Mouse (Mus musculus): ENCODE data around the gene Nrsn2. TPM values are rescaled to one million over a fixed set of nuclear protein-coding genes. Genes with fewer than 3 reads are reported as not detected.

The Nrsn2 gene
- polyA plus RNA-seq, 1 experiment from 2014 or later: 2.1 TPM

DNA sequence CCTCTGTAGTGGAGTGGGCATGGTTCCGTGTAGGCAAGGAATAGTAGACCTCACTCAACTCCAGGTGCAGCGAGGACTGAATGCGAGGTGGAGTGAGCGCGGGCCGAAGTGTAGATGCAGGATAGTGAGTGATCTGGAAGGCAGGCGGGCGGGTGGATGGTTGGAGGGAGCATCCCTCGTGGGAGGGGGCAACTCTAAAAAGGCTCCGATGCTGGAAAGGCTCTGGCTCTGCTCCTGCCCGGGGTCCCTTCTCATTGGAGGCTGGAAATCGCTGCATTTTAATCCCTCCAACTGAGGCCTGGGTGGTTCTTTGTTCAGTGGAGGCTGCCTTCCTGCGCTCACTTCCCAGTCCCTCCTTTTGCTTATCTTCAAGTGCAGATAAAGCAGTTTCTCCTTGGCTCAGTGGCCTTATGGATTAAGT lies 22.7 kb upstream of the Nrsn2 start:
- peak; percentile 9 for ATAC-seq
- Histone ChIP-seq H3K4me3 (replicated peaks) (peak overlapping the region; percentile 82), H3K4me1 (replicated peaks) (peaks cover 26% of the 10 kb centered on the region), H3K9me3 (no peaks in the 10 kb centered on the region), H3K27ac (peak overlapping the region; percentile 99), H3K36me3 (no peaks in the 10 kb centered on the region), H3K27me3 (replicated peaks) (no peaks in the 10 kb centered on the region), H3K4me2 (replicated peaks) (peak overlapping the region; percentile 96), H3K9ac (peak overlapping the region; percentile 82)
- under 1% methylated on average over 13 of the region's 13 CpGs for WGBS

DNA sequence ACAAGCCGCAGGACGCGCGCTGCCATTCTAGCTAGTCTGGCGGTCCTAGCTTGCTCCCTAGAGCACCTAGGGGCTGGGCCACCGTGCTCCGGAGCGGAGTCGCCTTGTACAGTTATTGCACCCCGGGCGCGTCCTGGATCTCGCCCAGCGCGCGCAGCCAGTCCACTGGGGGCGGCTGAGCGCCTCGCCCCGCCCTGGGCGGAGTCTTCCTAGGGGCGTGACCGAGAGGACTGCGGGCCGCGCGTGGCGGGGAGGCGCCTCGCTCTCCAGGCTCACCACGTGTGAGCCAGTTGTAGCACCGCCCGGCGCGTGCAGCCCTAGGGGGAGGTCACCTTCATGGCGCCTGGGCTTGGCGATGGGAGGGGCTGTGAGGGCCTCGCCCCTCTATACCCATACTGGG lies 22.3 kb upstream of the Nrsn2 start:
- peak overlapping the region; percentile 99 for H3K27ac ChIP-seq
- H3K9ac ChIP-seq: peak overlapping the region; percentile 82
- no peaks in the 10 kb centered on the region for H3K27me3 ChIP-seq (replicated peaks)
- WGBS: under 1% methylated on average over 38 of the region's 38 CpGs
- H3K4me3 ChIP-seq (replicated peaks): peak overlapping the region; percentile 82
- no peaks in the 10 kb centered on the region for H3K36me3 ChIP-seq
- H3K9me3 ChIP-seq: no peaks in the 10 kb centered on the region
- peak; percentile 86 for ATAC-seq
- peak overlapping the region; percentile 96 for H3K4me2 ChIP-seq (replicated peaks)
- H3K4me1 ChIP-seq (replicated peaks): peaks cover 30% of the 10 kb centered on the region

DNA sequence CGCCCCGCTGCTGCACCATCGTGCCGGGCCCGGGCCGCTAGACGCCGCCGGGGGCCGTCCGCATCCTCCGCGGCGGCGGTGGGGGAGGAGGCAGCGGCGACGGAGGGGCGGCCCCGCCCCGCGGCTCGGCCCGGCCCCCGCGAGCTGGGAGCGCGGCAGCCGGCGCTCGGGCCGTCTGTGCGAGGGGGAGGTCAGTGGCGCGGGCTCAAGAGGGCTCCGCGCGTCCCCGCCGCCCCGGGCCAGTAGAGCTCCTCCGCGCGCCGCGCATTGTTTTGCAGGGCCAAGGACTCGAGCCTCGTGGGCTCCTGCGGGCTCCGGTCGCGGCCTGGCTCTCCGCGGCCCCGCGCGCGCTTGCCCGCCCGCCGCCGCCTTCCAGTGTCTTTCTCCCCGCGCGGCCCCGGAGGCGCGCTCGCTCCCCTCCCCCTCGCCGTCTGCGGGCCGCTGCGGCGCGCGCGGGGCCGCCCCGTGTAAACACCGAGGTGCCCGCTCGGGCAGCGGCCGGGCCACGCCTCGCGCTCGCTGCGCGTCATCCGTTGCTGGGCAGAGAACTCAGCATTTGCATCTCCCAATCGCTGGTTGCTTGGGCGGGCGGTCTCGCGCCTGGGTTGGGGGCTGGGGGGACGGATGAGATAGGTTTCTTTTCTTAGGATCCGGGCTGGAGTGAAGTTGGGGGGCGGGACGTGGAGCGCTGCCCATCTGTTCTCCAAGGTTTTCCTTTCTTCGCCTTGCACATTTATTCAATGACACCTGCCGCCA lies 21.4 kb upstream of the Nrsn2 start, which contains the start of gene Sox12:
TSS of gene Sox12 (minus strand) at position 384 of the 756 bp plus-strand sequence.
- Histone ChIP-seq H3K27ac (peak within 1 kb of the TSS; percentile 99), H3K4me3 (replicated peaks) (peak within 1 kb of the TSS; percentile 82), H3K4me1 (replicated peaks) (peaks cover 36% of the 10 kb centered on the region), H3K4me2 (replicated peaks) (peak within 1 kb of the TSS; percentile 96), H3K27me3 (replicated peaks) (no peaks in the 10 kb centered on the region), H3K36me3 (no peaks in the 10 kb centered on the region), H3K9me3 (no peaks in the 10 kb centered on the region), H3K9ac (peak within 1 kb of the TSS; percentile 82)
- ATAC-seq: peak; percentile 68
- under 1% methylated on average over 76 of the region's 104 CpGs for WGBS

DNA sequence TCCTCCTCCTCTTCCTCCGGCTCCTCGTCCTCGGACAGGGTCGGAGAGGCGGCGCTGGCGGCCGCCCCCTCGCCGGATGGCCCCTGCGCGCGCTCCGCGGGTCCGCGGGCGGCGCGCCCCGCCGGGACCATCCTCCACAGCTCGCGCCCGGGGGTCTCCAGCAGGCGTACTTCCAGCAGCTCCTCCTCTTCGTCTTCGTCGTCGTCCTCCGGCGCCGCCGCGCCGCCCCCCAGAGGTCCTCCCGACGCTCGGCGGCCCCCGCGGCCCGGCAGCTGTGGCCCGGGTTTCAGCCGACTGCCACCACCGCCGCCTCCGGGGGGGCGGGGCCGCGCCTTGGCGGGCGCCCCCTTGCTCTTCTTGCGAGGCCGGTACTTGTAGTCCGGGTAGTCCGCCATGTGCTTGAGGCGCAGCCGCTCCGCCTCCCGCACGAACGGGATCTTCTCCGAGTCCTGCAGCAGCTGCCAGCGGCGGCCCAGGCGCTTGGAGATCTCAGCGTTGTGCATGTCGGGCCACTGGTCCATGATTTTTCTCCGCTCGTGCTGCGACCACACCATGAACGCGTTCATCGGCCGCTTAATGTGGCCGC lies 20.7 kb upstream of the Nrsn2 start:
- peak; percentile 26 for ATAC-seq
- H3K4me3 ChIP-seq (replicated peaks): peak overlapping the region; percentile 82
- H3K4me1 ChIP-seq (replicated peaks): peaks cover 36% of the 10 kb centered on the region
- H3K9ac ChIP-seq: peak overlapping the region; percentile 82
- no peaks in the 10 kb centered on the region for H3K9me3 ChIP-seq
- WGBS: under 1% methylated on average over 73 of the region's 77 CpGs
- H3K27me3 ChIP-seq (replicated peaks): no peaks in the 10 kb centered on the region
- H3K36me3 ChIP-seq: no peaks in the 10 kb centered on the region
- peak overlapping the region; percentile 99 for H3K27ac ChIP-seq
- H3K4me2 ChIP-seq (replicated peaks): peak overlapping the region; percentile 96

DNA sequence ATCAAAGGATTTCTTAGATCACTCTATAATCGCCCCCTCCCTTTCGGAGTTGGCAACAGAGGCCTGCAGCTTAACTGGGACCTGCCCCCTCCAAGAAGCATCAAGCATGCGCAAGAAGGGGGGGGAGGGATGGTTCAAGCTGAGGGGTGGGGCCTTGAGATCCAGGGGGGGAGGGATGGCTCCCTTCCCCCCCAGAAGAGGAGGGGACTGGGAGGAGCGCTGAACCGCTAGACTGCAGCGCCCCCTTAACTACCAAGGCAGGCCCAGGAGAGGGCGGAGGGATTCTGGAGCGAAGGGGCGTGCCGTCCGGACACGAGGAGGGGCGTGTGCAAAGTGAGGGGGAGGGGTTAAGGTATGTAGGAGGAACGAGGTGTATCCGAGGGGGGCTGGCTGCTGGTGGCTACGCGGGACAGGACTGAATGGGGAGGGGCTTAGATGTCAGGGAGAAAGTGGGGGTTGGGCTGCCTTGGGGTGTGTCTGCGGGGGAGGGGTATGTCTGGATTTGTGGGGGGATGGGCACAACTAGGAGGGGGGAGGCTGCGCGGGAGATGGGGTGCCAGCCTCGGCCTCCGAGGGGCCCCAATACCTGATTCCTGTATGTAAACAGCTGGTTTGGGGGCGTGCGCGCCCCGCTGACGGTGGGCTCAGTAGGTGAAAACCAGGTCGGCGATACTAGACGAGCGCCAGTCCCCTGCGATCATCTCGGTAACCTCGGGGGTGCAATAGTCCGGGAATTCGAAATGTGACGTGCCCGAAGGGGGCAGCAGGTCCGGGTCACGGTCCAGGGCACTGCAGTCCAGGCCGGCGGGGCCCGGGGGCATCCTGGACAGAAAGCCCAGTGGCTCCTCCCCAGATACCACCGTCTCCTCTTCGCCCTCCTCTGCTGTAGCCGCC lies 19.9 kb upstream of the Nrsn2 start:
- peak overlapping the region; percentile 96 for H3K4me2 ChIP-seq (replicated peaks)
- peak; percentile 65 for ATAC-seq
- H3K4me1 ChIP-seq (replicated peaks): peaks cover 36% of the 10 kb centered on the region
- no peaks in the 10 kb centered on the region for H3K36me3 ChIP-seq
- H3K4me3 ChIP-seq (replicated peaks): peak overlapping the region; percentile 82
- under 1% methylated on average over 45 of the region's 46 CpGs for WGBS
- no peaks in the 10 kb centered on the region for H3K27me3 ChIP-seq (replicated peaks)
- peak overlapping the region; percentile 82 for H3K9ac ChIP-seq
- H3K27ac ChIP-seq: peak overlapping the region; percentile 99
- H3K9me3 ChIP-seq: no peaks in the 10 kb centered on the region

DNA sequence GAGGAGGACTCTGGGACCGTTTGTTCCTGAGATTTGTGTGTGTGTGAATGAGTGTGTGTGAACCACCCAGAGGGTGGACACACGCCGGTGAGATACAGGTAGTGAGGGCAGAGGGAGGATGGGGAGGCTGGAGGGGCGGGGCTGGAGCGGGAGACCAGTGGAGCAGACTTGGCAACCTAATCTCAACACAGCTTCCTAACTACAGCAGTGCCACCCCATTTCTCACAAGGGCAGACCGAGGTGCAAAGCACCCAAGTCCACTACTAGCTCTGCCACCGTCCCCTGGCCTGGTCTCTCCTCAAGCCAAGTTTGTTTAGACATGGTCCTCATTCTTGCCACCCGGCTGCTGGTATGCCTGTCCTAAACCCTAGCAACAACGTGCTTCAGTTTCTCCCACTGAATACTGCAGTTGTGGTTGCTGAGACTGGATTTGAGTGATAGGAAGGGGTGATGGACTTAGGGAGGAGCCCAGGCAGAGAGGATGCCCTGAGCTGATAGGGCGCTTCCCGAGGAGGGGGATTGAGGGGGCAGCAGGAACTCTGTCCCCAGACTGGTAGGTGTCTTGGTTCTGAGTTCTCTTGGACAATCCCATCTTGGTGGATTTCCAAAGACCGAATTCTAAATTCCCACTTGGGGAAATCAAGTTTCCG lies 19.0 kb upstream of the Nrsn2 start:
- peak overlapping the region; percentile 45 for H3K9ac ChIP-seq
- H3K4me2 ChIP-seq (replicated peaks): peak overlapping the region; percentile 96
- no peak for ATAC-seq
- H3K27me3 ChIP-seq (replicated peaks): no peaks in the 10 kb centered on the region
- H3K9me3 ChIP-seq: no peaks in the 10 kb centered on the region
- 25% methylated on average over 13 of the region's 13 CpGs for WGBS
- no peaks in the 10 kb centered on the region for H3K36me3 ChIP-seq
- peaks cover 36% of the 10 kb centered on the region for H3K4me1 ChIP-seq (replicated peaks)
- peak overlapping the region; percentile 82 for H3K4me3 ChIP-seq (replicated peaks)
- no peak overlapping the region for H3K27ac ChIP-seq

DNA sequence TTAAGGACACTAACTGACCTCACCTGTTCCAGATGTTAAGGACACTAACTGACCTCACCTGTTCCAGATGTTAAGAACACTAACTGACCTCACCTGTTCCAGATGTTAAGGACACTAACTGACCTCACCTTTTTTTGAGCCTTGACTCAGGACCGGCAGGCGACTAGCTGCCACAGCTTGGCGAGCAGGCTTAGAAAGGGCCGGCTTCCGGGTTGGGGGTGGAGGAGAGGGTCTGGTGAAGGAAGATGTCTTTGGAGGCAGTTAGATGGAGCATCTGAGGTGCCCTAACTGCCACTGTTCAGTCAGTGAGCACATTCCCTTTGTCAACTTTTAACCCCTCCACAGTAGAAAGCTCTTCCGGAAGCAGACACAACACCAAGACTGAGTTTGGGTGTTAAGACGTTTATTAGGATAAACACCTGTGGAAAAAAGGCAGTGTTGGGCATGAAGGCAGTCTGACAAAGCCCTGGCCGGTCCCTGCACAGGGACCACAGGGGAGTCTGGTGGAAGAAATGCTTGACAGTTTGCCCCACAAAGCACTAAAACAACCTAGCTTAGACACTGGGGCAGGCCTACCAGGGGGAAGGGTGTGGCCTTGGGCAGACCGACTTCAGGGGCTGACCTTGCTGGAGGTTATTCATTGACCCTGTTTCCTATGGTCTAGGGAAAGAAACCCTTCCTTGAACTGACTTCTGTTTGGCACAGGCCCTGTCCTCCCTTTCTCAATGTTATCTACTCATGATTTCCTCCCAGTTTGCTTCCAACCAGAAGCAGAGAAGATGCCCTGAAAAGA lies 17.0 kb upstream of the Nrsn2 start:
- 42% methylated on average over 9 of the region's 9 CpGs for WGBS
- peak overlapping the region; percentile 96; the same call in 1 of the 2 replicates for H3K4me2 ChIP-seq (replicated peaks)
- H3K9ac ChIP-seq: no peak overlapping the region
- no peak overlapping the region for H3K4me3 ChIP-seq (replicated peaks)
- H3K27ac ChIP-seq: no peak overlapping the region
- ATAC-seq: no peak
- no peaks in the 10 kb centered on the region for H3K36me3 ChIP-seq
- H3K27me3 ChIP-seq (replicated peaks): no peaks in the 10 kb centered on the region
- H3K9me3 ChIP-seq: no peaks in the 10 kb centered on the region
- peaks cover 29% of the 10 kb centered on the region for H3K4me1 ChIP-seq (replicated peaks)

DNA sequence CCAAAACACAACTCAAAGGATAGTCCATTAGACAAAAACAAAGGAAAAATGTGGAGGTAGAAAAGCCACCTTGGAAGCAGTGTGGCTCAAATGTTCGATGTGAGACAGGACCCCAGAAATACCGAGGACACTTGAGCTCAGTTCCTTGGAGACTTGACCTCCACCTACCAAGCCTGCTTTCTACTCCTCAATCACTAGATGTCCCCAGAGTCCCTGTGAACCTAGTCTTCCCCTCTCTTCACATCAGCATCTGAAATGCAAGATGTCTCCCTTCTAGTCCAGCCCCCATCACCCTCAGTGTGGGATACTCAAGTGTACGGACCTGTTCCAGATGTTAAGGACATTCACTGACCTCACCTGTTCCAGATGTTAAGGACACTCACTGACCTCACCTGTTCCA lies 16.3 kb upstream of the Nrsn2 start:
- H3K9me3 ChIP-seq: no peaks in the 10 kb centered on the region
- peaks cover 29% of the 10 kb centered on the region for H3K4me1 ChIP-seq (replicated peaks)
- 23% methylated on average over 3 of the region's 3 CpGs for WGBS
- no peak for ATAC-seq
- no peak overlapping the region for H3K27ac ChIP-seq
- no peaks in the 10 kb centered on the region for H3K27me3 ChIP-seq (replicated peaks)
- H3K9ac ChIP-seq: no peak overlapping the region
- H3K36me3 ChIP-seq: no peaks in the 10 kb centered on the region
- H3K4me3 ChIP-seq (replicated peaks): no peak overlapping the region
- no peak overlapping the region for H3K4me2 ChIP-seq (replicated peaks)

DNA sequence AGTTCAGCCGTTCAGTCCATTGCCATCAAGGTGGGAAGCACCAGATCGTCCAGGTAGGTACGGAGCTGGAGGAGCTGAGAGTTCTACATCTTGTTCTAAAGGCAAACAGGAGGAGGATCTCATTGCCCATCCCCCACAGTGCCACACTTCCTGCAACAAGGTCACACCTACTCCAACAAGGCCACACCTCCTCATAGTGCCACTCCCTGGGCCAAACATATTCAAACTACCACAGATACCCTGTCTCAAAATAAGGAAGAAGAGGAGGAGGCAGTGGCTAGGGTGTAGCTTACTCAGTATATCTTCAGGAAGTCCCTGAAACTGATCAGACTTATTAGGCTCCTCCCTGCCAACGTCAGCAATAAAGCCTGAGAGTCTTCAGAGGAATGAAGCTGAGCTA lies 7.8 kb upstream of the Nrsn2 start:
- H3K36me3 ChIP-seq: no peaks in the 10 kb centered on the region
- no peaks in the 10 kb centered on the region for H3K9me3 ChIP-seq
- 80% methylated on average over 4 of the region's 4 CpGs for WGBS
- no peak overlapping the region for H3K27ac ChIP-seq
- no peak overlapping the region for H3K4me3 ChIP-seq (replicated peaks)
- H3K4me2 ChIP-seq (replicated peaks): no peak overlapping the region
- ATAC-seq: no peak
- H3K4me1 ChIP-seq (replicated peaks): no peaks in the 10 kb centered on the region
- no peaks in the 10 kb centered on the region for H3K27me3 ChIP-seq (replicated peaks)
- no peak overlapping the region for H3K9ac ChIP-seq

DNA sequence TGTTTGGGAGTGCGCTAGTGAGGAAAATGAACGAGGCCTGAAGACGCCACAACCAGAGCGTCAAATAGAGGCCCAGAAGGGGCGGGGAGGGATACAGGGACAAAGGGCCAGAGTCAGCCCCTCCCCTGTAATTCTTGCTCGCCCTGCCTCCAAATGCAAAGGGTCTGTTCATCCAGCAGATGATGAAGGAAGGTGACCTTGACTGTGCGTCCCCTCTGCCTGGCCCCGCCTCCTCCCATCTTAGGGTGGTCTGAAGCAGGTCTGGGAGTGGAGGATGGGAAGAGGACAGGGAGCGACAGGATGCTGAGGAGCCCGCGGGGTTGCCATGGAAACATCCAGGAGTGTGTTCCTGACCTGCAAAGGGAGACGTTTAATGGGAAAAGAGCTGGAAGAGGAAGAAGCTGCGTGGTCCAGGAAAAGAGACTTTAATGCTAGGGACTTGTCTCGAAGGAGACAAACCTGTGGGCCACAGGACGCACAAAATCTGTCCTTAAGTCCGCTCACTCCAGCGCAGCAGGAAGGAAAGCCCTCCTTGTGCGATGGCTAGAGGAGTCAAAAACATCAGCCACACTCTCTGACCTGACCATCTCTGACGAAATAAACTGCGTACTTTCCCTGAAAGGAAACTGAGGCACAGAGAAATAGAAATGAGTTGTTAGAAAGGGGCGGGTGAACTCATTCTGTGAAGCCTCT lies 640 bp downstream of the Nrsn2 start:
- 0 out of 2 replicates have a peak overlapping the region, but pooled peaks have one; percentile 34 for H3K9ac ChIP-seq
- no peak overlapping the region for H3K27ac ChIP-seq
- H3K9me3 ChIP-seq: no peaks in the 10 kb centered on the region
- H3K27me3 ChIP-seq (replicated peaks): 0 out of 2 replicates have a peak, but pooled peaks cover 11% of the 10 kb centered on the region
- H3K36me3 ChIP-seq: no peaks in the 10 kb centered on the region
- H3K4me2 ChIP-seq (replicated peaks): peak overlapping the region; percentile 52
- 9% methylated on average over 21 of the region's 21 CpGs for WGBS
- H3K4me3 ChIP-seq (replicated peaks): no peak overlapping the region
- H3K4me1 ChIP-seq (replicated peaks): peaks cover 11% of the 10 kb centered on the region; the same call in 1 of the 2 replicates
- 0 out of 2 replicates have a peak, but pooled peaks have one; percentile 33 for ATAC-seq
